16 mouse cellular contexts compared by ENCODE assay signal in the genomic region with DNA sequence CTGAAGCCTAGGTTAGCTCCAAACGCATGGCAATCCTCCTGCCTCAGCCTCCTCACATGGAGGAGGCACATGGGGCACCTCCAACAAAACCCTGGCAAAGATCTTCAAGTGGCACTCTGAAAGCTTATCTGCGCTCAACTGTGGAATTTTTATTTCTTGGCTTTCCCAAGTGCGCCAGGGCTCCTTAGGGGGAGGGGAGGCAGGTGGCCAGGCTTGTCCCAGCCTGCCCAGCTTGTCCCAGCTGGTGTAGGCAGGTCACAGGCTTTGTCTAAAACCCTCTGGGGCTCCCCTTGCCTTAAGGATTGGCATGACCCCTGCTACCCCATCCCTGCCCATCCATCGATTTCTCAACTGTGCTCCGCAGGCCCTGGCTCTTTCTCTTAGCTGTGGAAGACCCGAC. TPM values are rescaled to one million over a fixed set of nuclear protein-coding genes. Genes with fewer than 3 reads are reported as not detected.
DNase-seq lines count a peak whose midpoint lies in the region; ATAC-seq and TF ChIP-seq lines count a peak whose summit lies in the region.
"Had no signal": no experiment of that assay in that cellular context is flagged by ENCODE, and none has a peak within 500 bp of the region (broad histone marks: within the 10 kb centered on the region; RNA-seq: fewer than 3 reads in every experiment).

No protein-coding gene starts in this region.

- no peaks in the 10 kb centered on the region for H3K9me3 ChIP-seq in E14TG2a.4 (ENCODE audit: low read length)
- H3K9me3 ChIP-seq in intestine, embryonic 14.5 days (ENCODE audit: control insufficient read depth, low read length): no peaks in the 10 kb centered on the region
- no peaks in the 10 kb centered on the region for H3K9me3 ChIP-seq in limb, embryonic 13.5 days
- H3K9me3 ChIP-seq: forebrain, embryonic 13.5 days; liver, embryonic 13.5 days had no signal

- H3K4me3 ChIP-seq in E14TG2a.4 (replicated peaks; ENCODE audit: low read length): peak overlapping the region; percentile 80
- peak overlapping the region; percentile 45; the same call in 1 of the 2 replicates for H3K4me3 ChIP-seq in intestine, embryonic 14.5 days (ENCODE audit: low read depth, low read length)
- H3K4me3 ChIP-seq in limb, embryonic 13.5 days: peak overlapping the region; percentile 2; the same call in 1 of the 2 replicates
- H3K4me3 ChIP-seq: gastrocnemius, adult 2 months; liver, embryonic 13.5 days had no signal

- TF ChIP-seq CTCF in E14TG2a.4 (conservative IDR thresholded peaks at IDR 0.05; ENCODE audit: low read length): no peak

- peak overlapping the region; percentile 55 for H3K4me2 ChIP-seq in intestine, embryonic 14.5 days (ENCODE audit: low read length)
- H3K4me2 ChIP-seq in limb, embryonic 13.5 days (replicated peaks): no peak overlapping the region

- ATAC-seq in intestine, embryonic 14.5 days (replicated peaks; ENCODE audit: low FRiP score, low TSS enrichment, low read depth): no peak
- ATAC-seq in limb, embryonic 13.5 days (ENCODE audit: low FRiP score, low read depth): no peak
- ATAC-seq: forebrain, embryonic 13.5 days had no signal

- H3K27me3 ChIP-seq in E14TG2a.4 (ENCODE audit: insufficient read depth, low read length): peaks cover 40% of the 10 kb centered on the region
- peaks cover 22% of the 10 kb centered on the region for H3K27me3 ChIP-seq in intestine, embryonic 14.5 days (replicated peaks; ENCODE audit: control insufficient read depth, insufficient read depth, low read length)
- peaks cover 89% of the 10 kb centered on the region for H3K27me3 ChIP-seq in limb, embryonic 13.5 days

- peaks cover 8% of the 10 kb centered on the region; the same call in 1 of the 2 replicates for H3K36me3 ChIP-seq in E14TG2a.4 (ENCODE audit: insufficient read depth, low read length)
- no peaks in the 10 kb centered on the region for H3K36me3 ChIP-seq in intestine, embryonic 14.5 days (ENCODE audit: control insufficient read depth, insufficient read depth, low read length)
- no peaks in the 10 kb centered on the region for H3K36me3 ChIP-seq in limb, embryonic 13.5 days
- H3K36me3 ChIP-seq: liver, embryonic 13.5 days had no signal

- no peak overlapping the region for H3K27ac ChIP-seq in intestine, embryonic 14.5 days (ENCODE audit: low read depth)
- H3K27ac ChIP-seq in limb, embryonic 13.5 days: no peak overlapping the region
- H3K27ac ChIP-seq: forebrain, embryonic 13.5 days; gastrocnemius, adult 2 months; liver, embryonic 13.5 days had no signal

- DNase-seq in kidney, adult 11 months: peak; percentile 61
- no peak for DNase-seq in kidney, postnatal 10 days
- DNase-seq in intestine, embryonic 14.5 days (ENCODE audit: low spot score): no peak
- DNase-seq in adrenal gland, adult 8-10 months: no peak
- no peak for DNase-seq in embryo, embryonic 10.5 days (ENCODE audit: low spot score)
- no peak for DNase-seq in right cerebral cortex, adult 2 months (ENCODE audit: low spot score in 2 of 2)
- DNase-seq: adrenal gland, adult 2 months; gastrocnemius, adult 2 months; heart, adult 18-20 months; heart, postnatal 10 days; layer of hippocampus, adult 9-11 months; liver, embryonic 13.5 days; thymus, adult 2 months had no signal

- WGBS in intestine, embryonic 14.5 days: 45% methylated on average over 6 of the region's 6 CpGs
- 29% methylated on average over 6 of the region's 6 CpGs for WGBS in limb, embryonic 13.5 days

- H3K9ac ChIP-seq in intestine, embryonic 14.5 days (ENCODE audit: low read length): no peak overlapping the region
- H3K9ac ChIP-seq in limb, embryonic 13.5 days: no peak overlapping the region
- H3K9ac ChIP-seq: forebrain, embryonic 13.5 days; liver, embryonic 13.5 days had no signal

- H3K4me1 ChIP-seq in E14TG2a.4 (replicated peaks; ENCODE audit: low read depth, low read length): peaks cover 92% of the 10 kb centered on the region
- H3K4me1 ChIP-seq in intestine, embryonic 14.5 days (replicated peaks; ENCODE audit: control insufficient read depth, insufficient read depth, low read length): peaks cover 9% of the 10 kb centered on the region; the same call in 1 of the 2 replicates
- peaks cover 18% of the 10 kb centered on the region for H3K4me1 ChIP-seq in limb, embryonic 13.5 days

RNA-seq across cellular contexts. Expression of gene Tjp3, which starts 7.2 kb away (rescaled TPM):
- 35.1 and 44.4 TPM in 2 replicates for polyA plus RNA-seq in intestine, embryonic 14.5 days (2014; fragmentation: Nextera tagmentation; extraction: Ambion mirVana)
- polyA plus RNA-seq in limb, embryonic 13.5 days (2015; fragmentation: Nextera tagmentation; extraction: Ambion mirVana): 2.6 and 2.9 TPM in 2 replicates
- under 1 TPM; 0.22 to 0.81 (median 0.29) TPM for total RNA-seq in adrenal gland, adult 8-10 months (2022)
- total RNA-seq: gastrocnemius, adult 2 months had no signal

RNA-seq across cellular contexts. Expression of gene Pip5k1c, which starts 8.6 kb away (rescaled TPM):
- polyA plus RNA-seq in intestine, embryonic 14.5 days (2014; fragmentation: Nextera tagmentation; extraction: Ambion mirVana): 57.3 and 57.5 TPM in 2 replicates
- polyA plus RNA-seq in limb, embryonic 13.5 days (2015; fragmentation: Nextera tagmentation; extraction: Ambion mirVana): 51.5 and 58.5 TPM in 2 replicates
- total RNA-seq in adrenal gland, adult 8-10 months (2022): 10 to 100 TPM; 42.6 to 61.1 (median 53.3) TPM

RNA-seq across cellular contexts. Expression of gene Apba3, which starts 17.4 kb away (rescaled TPM):
- polyA plus RNA-seq in intestine, embryonic 14.5 days (2014; fragmentation: Nextera tagmentation; extraction: Ambion mirVana): 51.0 and 51.7 TPM in 2 replicates
- polyA plus RNA-seq in limb, embryonic 13.5 days (2015; fragmentation: Nextera tagmentation; extraction: Ambion mirVana): 63.3 and 63.5 TPM in 2 replicates
- total RNA-seq in adrenal gland, adult 8-10 months (2022): 10 to 100 TPM; 61.9 to 72.3 (median 66.4) TPM

RNA-seq across cellular contexts. Expression of gene Mrpl54, which starts 17.5 kb away (rescaled TPM):
- 253 and 260 TPM in 2 replicates for polyA plus RNA-seq in intestine, embryonic 14.5 days (2014; fragmentation: Nextera tagmentation; extraction: Ambion mirVana)
- 206 and 213 TPM in 2 replicates for polyA plus RNA-seq in limb, embryonic 13.5 days (2015; fragmentation: Nextera tagmentation; extraction: Ambion mirVana)
- total RNA-seq in adrenal gland, adult 8-10 months (2022): 100 to 1,000 TPM; 100 to 139 (median 113) TPM

RNA-seq across cellular contexts. Expression of gene Matk, which starts 31.5 kb away (rescaled TPM):
- 2.5 and 4.1 TPM in 2 replicates for polyA plus RNA-seq in intestine, embryonic 14.5 days (2014; fragmentation: Nextera tagmentation; extraction: Ambion mirVana)
- polyA plus RNA-seq in limb, embryonic 13.5 days (2015; fragmentation: Nextera tagmentation; extraction: Ambion mirVana): 4.7 and 5.4 TPM in 2 replicates
- total RNA-seq in adrenal gland, adult 8-10 months (2022): 1 to 10 TPM in 3 of 4 experiments, under 1 TPM in 1; 0.67 to 2.1 (median 1.5) TPM

Comparison
In these comparisons a context has a peak if more than half of its experiments do, and no peak if none do; other contexts are left out.
1. H3K4me3 ChIP-seq: peak in every context shown above with its lines; median percentile 80 in E14TG2a.4; 45 in intestine, embryonic 14.5 days; 2 in limb, embryonic 13.5 days.